8 mouse cellular contexts compared by ENCODE assay signal in the genomic region with DNA sequence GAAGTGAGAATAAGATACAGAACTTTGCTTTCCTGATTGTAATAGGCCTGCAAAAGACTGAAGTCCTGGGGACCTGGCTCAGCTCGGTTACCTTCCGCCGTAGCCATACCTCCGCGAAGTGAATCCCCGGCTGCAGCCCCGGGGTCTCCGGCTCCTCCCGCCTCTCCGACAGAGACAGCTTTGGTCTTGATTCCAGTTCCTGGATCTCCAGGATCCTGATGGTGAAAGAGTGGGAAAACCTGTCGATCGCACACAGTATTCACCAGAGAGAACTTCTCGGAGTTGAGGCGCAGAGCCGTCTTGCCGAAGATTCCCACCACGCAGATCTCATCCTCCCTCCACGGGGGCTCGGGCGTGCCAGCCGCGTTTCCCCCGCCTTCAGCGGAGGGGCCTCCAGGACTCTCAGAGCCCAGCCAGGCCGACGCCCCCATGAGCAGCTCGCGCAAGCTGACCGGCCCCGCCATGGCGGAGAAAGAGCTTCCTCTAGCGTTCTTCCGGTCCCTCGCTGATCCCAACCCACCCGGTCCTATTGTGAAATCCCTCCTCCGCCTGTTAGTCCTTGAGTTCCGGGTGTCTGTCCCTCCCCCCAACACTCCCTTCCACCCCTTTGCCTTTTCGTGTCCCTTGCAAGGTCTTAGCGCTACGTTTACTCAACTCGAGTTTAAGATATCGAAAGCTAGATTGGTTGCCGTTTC. TPM values are rescaled to one million over a fixed set of nuclear protein-coding genes. Genes with fewer than 3 reads are reported as not detected.
DNase-seq lines count a peak whose midpoint lies in the region; ATAC-seq and TF ChIP-seq lines count a peak whose summit lies in the region.

A gene (minus strand): TSS at position 485 of the 695 bp plus-strand sequence.

- peak in 1 of 2 experiments; percentile 30; a peak in 1 of 4 replicates for TF ChIP-seq EP300 in MEL (IDR thresholded peaks at IDR 0.05; ENCODE audit: low read depth in 1 of 2, low read length in 2 of 2)

- H3K9me3 ChIP-seq in MEL (replicated peaks; ENCODE audit: insufficient read depth, low read length) = no peaks in the 10 kb centered on the region
- no peaks in the 10 kb centered on the region for H3K9me3 ChIP-seq in forebrain, embryonic 16.5 days (ENCODE audit: control insufficient read depth, low read length)
- H3K9me3 ChIP-seq in neural tube, embryonic 15.5 days (replicated peaks) = no peaks in the 10 kb centered on the region

- H3K79me2 ChIP-seq in MEL (ENCODE audit: control insufficient read depth, insufficient read depth, low read length, poor library complexity) = peaks cover 32% of the 10 kb centered on the region

- peak within 1 kb of the TSS; percentile 87 for H3K27ac ChIP-seq in MEL (ENCODE audit: control insufficient read depth, low read depth, low read length)
- H3K27ac ChIP-seq in forebrain, embryonic 16.5 days (ENCODE audit: low read length) = peak within 1 kb of the TSS; percentile 66
- H3K27ac ChIP-seq in layer of hippocampus, adult 2 months = peak within 1 kb of the TSS; percentile 85
- H3K27ac ChIP-seq in neural tube, embryonic 15.5 days (replicated peaks) = peak within 1 kb of the TSS; percentile 73

- H3K27me3 ChIP-seq in MEL (ENCODE audit: control insufficient read depth in 1 of 2, insufficient read depth in 2 of 2, low read length in 2 of 2) = no peaks in the 10 kb centered on the region
- no peaks in the 10 kb centered on the region for H3K27me3 ChIP-seq in forebrain, embryonic 16.5 days (replicated peaks; ENCODE audit: control insufficient read depth, insufficient read depth, low read length)
- H3K27me3 ChIP-seq in neural tube, embryonic 15.5 days (replicated peaks) = no peaks in the 10 kb centered on the region

- ATAC-seq in forebrain, embryonic 16.5 days = peak; percentile 98
- ATAC-seq in neural tube, embryonic 15.5 days (ENCODE audit: low FRiP score) = peak; percentile 87

- peak; percentile 98 for DNase-seq in MEL (ENCODE audit: low read depth, low spot score)
- peak; percentile 79 to 81 for DNase-seq in cerebellum, adult 18-20 months
- DNase-seq in heart, postnatal 25 days (ENCODE audit: low spot score) = peak; percentile 73
- peak; percentile 79 to 80 for DNase-seq in layer of hippocampus, adult 2 months (ENCODE audit: low spot score in 2 of 2)
- peak; percentile 73 for DNase-seq in lung, adult 2 months
- peak; percentile 82 for DNase-seq in testis, postnatal 10 days (ENCODE audit: low spot score)

- H3K4me1 ChIP-seq in MEL (ENCODE audit: control insufficient read depth in 1 of 2, insufficient read depth in 2 of 2, low read length in 2 of 2) = peaks cover 10 to 16% of the 10 kb centered on the region in 2 experiments; a peak in 3 of 4 replicates
- peaks cover 21% of the 10 kb centered on the region for H3K4me1 ChIP-seq in forebrain, embryonic 16.5 days (replicated peaks; ENCODE audit: control insufficient read depth, insufficient read depth, low read length)
- H3K4me1 ChIP-seq in lung, adult 2 months (ENCODE audit: control insufficient read depth, insufficient read depth, low read length) = peaks cover 15% of the 10 kb centered on the region; the same call in 1 of the 2 replicates
- H3K4me1 ChIP-seq in neural tube, embryonic 15.5 days = peaks cover 42% of the 10 kb centered on the region

- peak within 1 kb of the TSS; percentile 96 for H3K4me2 ChIP-seq in forebrain, embryonic 16.5 days (ENCODE audit: low read length)
- peak within 1 kb of the TSS; percentile 95 for H3K4me2 ChIP-seq in neural tube, embryonic 15.5 days

- WGBS in forebrain, embryonic 16.5 days = 1% methylated on average over 43 of the region's 43 CpGs
- WGBS in lung, adult 2 months = 1% methylated on average over 43 of the region's 43 CpGs
- WGBS in neural tube, embryonic 15.5 days = under 1% methylated on average over 43 of the region's 43 CpGs

- no peak for TF ChIP-seq RAD21 in MEL (IDR thresholded peaks at IDR 0.05; ENCODE audit: low read depth, low read length)

- H3K36me3 ChIP-seq in MEL (ENCODE audit: control insufficient read depth in 1 of 2, insufficient read depth in 2 of 2, low read length in 2 of 2) = peaks cover 15 to 18% of the 10 kb centered on the region in 2 experiments
- peaks cover 9% of the 10 kb centered on the region for H3K36me3 ChIP-seq in forebrain, embryonic 16.5 days (ENCODE audit: control insufficient read depth, insufficient read depth)
- peaks cover 25% of the 10 kb centered on the region for H3K36me3 ChIP-seq in neural tube, embryonic 15.5 days

- TF ChIP-seq POLR2A in MEL (IDR thresholded peaks at IDR 0.05; ENCODE audit: control insufficient read depth in 1 of 2, insufficient read depth in 1 of 2, low read depth in 1 of 2, low read length in 2 of 2, poor library complexity in 1 of 2) = peak; percentile 73 to 92
- TF ChIP-seq POLR2A in lung, adult 2 months (IDR thresholded peaks at IDR 0.05; ENCODE audit: borderline replicate concordance, extremely low read depth, low read depth, low read length) = peak; percentile 79; the same call in 1 of the 2 replicates

- no peak for TF ChIP-seq CTCF in MEL (IDR thresholded peaks at IDR 0.05 in 2 of 3, conservative IDR thresholded peaks at IDR 0.05 in 1 of 3; ENCODE audit: control insufficient read depth in 1 of 3, insufficient read depth in 1 of 3, low read depth in 2 of 3, low read length in 3 of 3, poor library complexity in 1 of 3, severe bottlenecking in 1 of 3)
- TF ChIP-seq CTCF in layer of hippocampus, adult 2 months (conservative IDR thresholded peaks at IDR 0.05) = no peak
- no peak for TF ChIP-seq CTCF in lung, adult 2 months (IDR thresholded peaks at IDR 0.05; ENCODE audit: insufficient read depth, low read length)

- intact Hi-C loops in heart, postnatal 25 days (cut with DNase I) = no loop called here

- peak within 1 kb of the TSS; percentile 87 for H3K9ac ChIP-seq in MEL (ENCODE audit: control insufficient read depth, low read depth, low read length, poor library complexity, severe bottlenecking)
- H3K9ac ChIP-seq in forebrain, embryonic 16.5 days (replicated peaks; ENCODE audit: low read depth, low read length) = peak within 1 kb of the TSS; percentile 85
- H3K9ac ChIP-seq in neural tube, embryonic 15.5 days (replicated peaks) = peak within 1 kb of the TSS; percentile 63

- peak within 1 kb of the TSS; percentile 81 to 90 for H3K4me3 ChIP-seq in MEL (ENCODE audit: control insufficient read depth in 1 of 2, insufficient read depth in 1 of 2, low read depth in 2 of 2, low read length in 2 of 2)
- peak within 1 kb of the TSS; percentile 96 for H3K4me3 ChIP-seq in forebrain, embryonic 16.5 days (replicated peaks; ENCODE audit: low read length)
- peak within 1 kb of the TSS; percentile 79 for H3K4me3 ChIP-seq in layer of hippocampus, adult 2 months
- peak within 1 kb of the TSS; percentile 84 for H3K4me3 ChIP-seq in lung, adult 2 months (replicated peaks; ENCODE audit: extremely low read depth, low read depth, low read length)
- peak within 1 kb of the TSS; percentile 56 for H3K4me3 ChIP-seq in neural tube, embryonic 15.5 days (replicated peaks)

TF ChIP-seq in MEL, 35 proteins besides CTCF, POLR2A, EP300 and RAD21 (continues in another document):
- TF ChIP-seq TCF12 (IDR thresholded peaks at IDR 0.05; ENCODE audit: low read depth, low read length) = peak; percentile 84
- peak; percentile 65 for TF ChIP-seq RCOR1 (IDR thresholded peaks at IDR 0.05; ENCODE audit: low read depth, low read length)
- TF ChIP-seq GATA1 (IDR thresholded peaks at IDR 0.05; ENCODE audit: low read depth, low read length) = peak; percentile 27; the same call in 1 of the 2 replicates
- no peak for TF ChIP-seq MEF2A (IDR thresholded peaks at IDR 0.05; ENCODE audit: extremely low read depth, insufficient replicate concordance, low read depth, low read length, poor library complexity, severe bottlenecking)
- peak; percentile 94 for TF ChIP-seq MXI1 (IDR thresholded peaks at IDR 0.05; ENCODE audit: low read depth, low read length)
- TF ChIP-seq MYC (IDR thresholded peaks at IDR 0.05; ENCODE audit: low read depth, low read length) = peak; percentile 77
- no peak for TF ChIP-seq POLR2AphosphoS5 (IDR thresholded peaks at IDR 0.05; ENCODE audit: borderline replicate concordance, low read depth, low read length)
- TF ChIP-seq HCFC1 (IDR thresholded peaks at IDR 0.05; ENCODE audit: low read depth, low read length) = peak; percentile 97
- no peak for TF ChIP-seq MAFK (IDR thresholded peaks at IDR 0.05; ENCODE audit: borderline replicate concordance, low read depth, low read length)
- peak; percentile 98 for TF ChIP-seq MAZ (IDR thresholded peaks at IDR 0.05; ENCODE audit: low read depth, low read length)
- peak; percentile 60; the same call in 1 of the 2 replicates for TF ChIP-seq ZMIZ1 (IDR thresholded peaks at IDR 0.05; ENCODE audit: low read depth, low read length)
- peak; percentile 91 for TF ChIP-seq ELF1 (IDR thresholded peaks at IDR 0.05; ENCODE audit: low read depth, low read length)
- no peak for TF ChIP-seq USF2 (IDR thresholded peaks at IDR 0.05; ENCODE audit: borderline replicate concordance in 1 of 2, insufficient read depth in 1 of 2, low read depth in 1 of 2, low read length in 2 of 2)
- TF ChIP-seq SMC3 (IDR thresholded peaks at IDR 0.05; ENCODE audit: low read depth, low read length) = peak; percentile 19
- TF ChIP-seq NELFE (IDR thresholded peaks at IDR 0.05; ENCODE audit: low read depth, low read length) = peak; percentile 96
- no peak for TF ChIP-seq TAL1 (IDR thresholded peaks at IDR 0.05; ENCODE audit: low read length)
- TF ChIP-seq ZC3H11A (IDR thresholded peaks at IDR 0.05; ENCODE audit: low read depth, low read length) = no peak
- TF ChIP-seq MYB (IDR thresholded peaks at IDR 0.05; ENCODE audit: low read depth, low read length) = no peak; the same call in 1 of the 2 replicates
- TF ChIP-seq SIN3A (IDR thresholded peaks at IDR 0.05; ENCODE audit: low read length) = peak; percentile 98
- peak; percentile 55 for TF ChIP-seq ZNF384 (IDR thresholded peaks at IDR 0.05; ENCODE audit: low read depth, low read length)
- TF ChIP-seq GABPA (IDR thresholded peaks at IDR 0.05; ENCODE audit: low read depth, low read length) = no peak
- peak; percentile 93 for TF ChIP-seq TBP (IDR thresholded peaks at IDR 0.05; ENCODE audit: low read depth, low read length)
- TF ChIP-seq POLR2AphosphoS2 (IDR thresholded peaks at IDR 0.05; ENCODE audit: low read length) = peak; percentile 89; the same call in 1 of the 2 replicates

RNA-seq across cellular contexts. Expression of the gene that starts here (rescaled TPM):
- total RNA-seq in MEL (2012; rRNA removed) = 26.6 and 28.1 TPM in 2 replicates
- 100 to 1,000 TPM in 1 of 2 experiments, 10 to 100 TPM in 1; 33.9 to 120 TPM for polyA plus RNA-seq in MEL (2012; ENCODE audit: insufficient read depth in 1 of 2, insufficient read length in 2 of 2, low read depth in 1 of 2, low replicate concordance in 2 of 2, missing spikeins in 1 of 2)
- polyA plus RNA-seq in forebrain, embryonic 16.5 days (2015; fragmentation: Nextera tagmentation; extraction: Ambion mirVana) = 23.9 and 27.3 TPM in 2 replicates
- 1 to 10 TPM; 7.9 to 8.7 TPM for total RNA-seq in heart, postnatal 25 days (2021)
- total RNA-seq in layer of hippocampus, adult 2 months (2021) = 10 to 100 TPM; 16.6 to 18.2 TPM
- polyA plus RNA-seq in lung, adult 2 months (2012; rRNA removed) = 6.2 and 7.9 TPM in 2 replicates
- 18.6 and 19.5 TPM in 2 replicates for polyA plus RNA-seq in neural tube, embryonic 15.5 days (2015; fragmentation: Nextera tagmentation; extraction: Ambion mirVana)

Comparison
In these comparisons a context has a peak if more than half of its experiments do, and no peak if none do; other contexts are left out.
1. Peak in every context shown above with its lines: DNase-seq, ATAC-seq, H3K4me3 ChIP-seq and H3K27ac ChIP-seq.